Mouse (Mus musculus) monocyte, adult 5-6 weeks (primary cell): Measurements from ENCODE around the gene Ndst4. TPM values are rescaled to one million over a fixed set of nuclear protein-coding genes. Genes with fewer than 3 reads are reported as not detected.

Experiments
- ATAC-seq: fragments of 153-309, 156-312 bp; replicated peaks from 2 replicates; pipeline ENCODE4 v1.8.0; 2017; ENCODE audit warnings: mild to moderate bottlenecking; ENCODE audit not compliant: low TSS enrichment, insufficient number of reproducible peaks, severe bottlenecking, poor library complexity, low FRiP score
- total RNA-seq: library from RNA; stranded (forward); fragments of 200-1000, 200-491, 200-594 nt; gene quantifications from 3 replicates; pipeline ENCODE4 v1.2.3, GENCODE M21; 2017

The Ndst4 gene
- total RNA-seq = not detected in 3 replicates

GRCm38 (mm10) chr3:125403601-125404396 is at the start of gene Ndst4:
TSS of gene Ndst4 (plus strand) at chr3:125404076.
- no peak for ATAC-seq

- no peak for ATAC-seq
Measured at GRCm38 (mm10) chr3:125397443-125397842, 6.4 kb upstream of the Ndst4 start.

GRCm38 (mm10) chr3:125406456-125406855 is 2.6 kb downstream of the Ndst4 start:
- no peak for ATAC-seq

- no peak for ATAC-seq
Measured at GRCm38 (mm10) chr3:125406991-125407390, 3.1 kb downstream of the Ndst4 start.

- ATAC-seq = no peak
Measured at GRCm38 (mm10) chr3:125466894-125467652, 63.2 kb downstream of the Ndst4 start.

- ATAC-seq = no peak
Measured at GRCm38 (mm10) chr3:125510102-125510501, 106.2 kb downstream of the Ndst4 start.

GRCm38 (mm10) chr3:125533371-125533770 is 129.5 kb downstream of the Ndst4 start:
- no peak for ATAC-seq

GRCm38 (mm10) chr3:125570602-125571001 is 166.7 kb downstream of the Ndst4 start:
- no peak for ATAC-seq

- ATAC-seq = no peak
Measured at GRCm38 (mm10) chr3:125632233-125632632, 228.4 kb downstream of the Ndst4 start.

GRCm38 (mm10) chr3:125655009-125655635 is 251.2 kb downstream of the Ndst4 start:
- no peak for ATAC-seq

- no peak for ATAC-seq
Measured at GRCm38 (mm10) chr3:125660114-125660717, 256.3 kb downstream of the Ndst4 start.

- no peak for ATAC-seq
Measured at GRCm38 (mm10) chr3:125660884-125661532, 257.1 kb downstream of the Ndst4 start.

GRCm38 (mm10) chr3:125673997-125674794 is 270.3 kb downstream of the Ndst4 start:
- no peak for ATAC-seq

GRCm38 (mm10) chr3:125675211-125675896 is 271.5 kb downstream of the Ndst4 start:
- ATAC-seq = no peak

- ATAC-seq = no peak
Measured at GRCm38 (mm10) chr3:125678924-125679323, 275.0 kb downstream of the Ndst4 start.

- no peak for ATAC-seq
Measured at GRCm38 (mm10) chr3:125683460-125684230, 279.8 kb downstream of the Ndst4 start.

GRCm38 (mm10) chr3:125684583-125684982 is 280.7 kb downstream of the Ndst4 start:
- ATAC-seq = no peak
